Mouse (Mus musculus): Measurements from ENCODE around the gene Map7. TPM values are rescaled to one million over a fixed set of nuclear protein-coding genes. Genes with fewer than 3 reads are reported as not detected.

Map7 gene
- polyA plus RNA-seq, 1 experiment from 2014 or later: 11.5 TPM

DNA sequence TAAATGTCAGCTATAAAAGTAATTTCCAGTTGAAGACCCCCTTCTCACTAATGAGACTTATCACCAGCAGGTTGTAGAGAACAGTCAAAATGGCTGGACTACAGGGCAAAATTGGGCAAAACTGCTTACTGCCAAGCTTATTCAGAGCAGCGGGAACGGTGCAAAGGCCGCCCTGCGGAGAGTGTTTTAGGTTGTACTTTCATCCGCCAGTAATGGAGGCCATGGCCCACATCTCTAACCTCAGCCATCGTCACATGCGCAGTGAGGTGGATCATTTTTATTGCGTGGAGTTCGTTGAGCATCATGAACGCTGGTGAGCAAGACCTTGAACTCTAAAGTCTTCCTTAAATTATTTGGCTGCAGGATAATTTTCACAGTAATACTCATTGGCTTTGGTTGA lies 100.8 kb downstream of the Map7 start:
- 94% methylated on average over 10 of the region's 10 CpGs for WGBS
- Histone ChIP-seq H3K27me3 (no peaks in the 10 kb centered on the region), H3K27ac (no peak overlapping the region), H3K4me2 (replicated peaks) (no peak overlapping the region), H3K4me1 (0 out of 2 replicates have a peak, but pooled peaks cover 3% of the 10 kb centered on the region), H3K36me3 (no peaks in the 10 kb centered on the region), H3K9ac (no peak overlapping the region), H3K4me3 (no peak overlapping the region), H3K9me3 (no peaks in the 10 kb centered on the region)
- no peak for ATAC-seq (ENCODE audit: insufficient number of reproducible peaks, insufficient read depth, low FRiP score, low TSS enrichment)

GRCm38 (mm10) chr10:20255579-20255978 lies 107.3 kb downstream of the Map7 start:
- Histone ChIP-seq H3K9me3 (no peaks in the 10 kb centered on the region), H3K4me2 (replicated peaks) (no peak overlapping the region), H3K4me3 (no peak overlapping the region), H3K27me3 (no peaks in the 10 kb centered on the region), H3K4me1 (0 out of 2 replicates have a peak, but pooled peaks cover 3% of the 10 kb centered on the region), H3K36me3 (no peaks in the 10 kb centered on the region), H3K27ac (no peak overlapping the region), H3K9ac (no peak overlapping the region)
- 89% methylated on average over 8 of the region's 8 CpGs for WGBS
- ATAC-seq (ENCODE audit: insufficient number of reproducible peaks, insufficient read depth, low FRiP score, low TSS enrichment): no peak

GRCm38 (mm10) chr10:20257054-20257643 lies 108.9 kb downstream of the Map7 start:
- Histone ChIP-seq H3K4me3 (no peak overlapping the region), H3K27ac (no peak overlapping the region), H3K36me3 (no peaks in the 10 kb centered on the region), H3K4me2 (replicated peaks) (no peak overlapping the region), H3K4me1 (0 out of 2 replicates have a peak, but pooled peaks cover 3% of the 10 kb centered on the region), H3K9me3 (no peaks in the 10 kb centered on the region), H3K27me3 (no peaks in the 10 kb centered on the region), H3K9ac (no peak overlapping the region)
- 90% methylated on average over 14 of the region's 14 CpGs for WGBS
- no peak for ATAC-seq (ENCODE audit: insufficient number of reproducible peaks, insufficient read depth, low FRiP score, low TSS enrichment)

DNA sequence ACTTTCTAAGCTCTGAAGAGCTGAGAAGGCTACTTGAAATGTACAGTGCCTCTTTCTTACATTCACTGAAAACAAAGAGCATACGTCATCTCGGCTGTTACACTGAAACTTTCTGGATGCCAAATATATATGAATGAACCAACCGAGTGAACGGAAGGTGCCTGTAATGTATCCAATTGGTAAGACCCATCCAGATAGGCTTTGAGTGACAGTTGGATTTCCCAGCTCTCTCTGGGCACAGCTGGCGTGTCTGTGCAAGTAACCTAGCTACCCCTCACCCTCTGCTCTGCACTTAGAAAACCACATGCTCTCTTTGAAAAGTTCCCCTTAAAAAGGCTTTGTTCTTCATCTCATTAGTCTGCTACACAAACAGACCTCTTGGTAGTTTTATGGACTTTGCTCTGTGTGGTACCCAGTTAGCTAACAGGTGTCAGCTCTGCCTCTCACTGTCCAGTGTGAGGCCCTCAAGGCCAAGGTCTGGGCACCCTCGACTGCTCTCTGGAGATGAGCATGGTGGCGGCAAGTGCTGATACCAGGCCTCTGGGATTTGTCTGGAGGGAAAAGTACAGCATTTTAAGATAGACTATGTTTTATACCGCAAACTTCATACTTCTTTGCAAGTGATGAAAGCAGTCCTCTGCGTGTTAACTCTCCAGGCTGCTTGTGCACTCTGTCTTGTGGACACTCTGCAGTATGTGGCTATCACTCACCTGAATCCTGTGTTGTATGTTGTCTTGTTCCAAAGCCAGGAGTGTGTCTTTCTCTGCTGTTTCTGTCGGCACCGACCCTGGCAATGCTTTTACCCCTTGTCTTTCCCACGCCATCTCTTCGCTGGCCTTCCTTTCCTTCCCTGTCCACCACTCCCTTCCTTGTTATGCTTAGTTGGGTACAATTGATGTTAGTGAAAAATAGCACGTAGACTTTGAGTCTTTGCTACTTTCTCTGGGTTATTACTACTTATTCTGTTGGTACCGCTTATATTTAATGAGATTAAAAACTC lies 109.8 kb downstream of the Map7 start:
- Histone ChIP-seq H3K36me3 (no peaks in the 10 kb centered on the region), H3K9ac (no peak overlapping the region), H3K4me2 (replicated peaks) (no peak overlapping the region), H3K4me3 (no peak overlapping the region), H3K27me3 (no peaks in the 10 kb centered on the region), H3K27ac (no peak overlapping the region), H3K4me1 (no peaks in the 10 kb centered on the region), H3K9me3 (no peaks in the 10 kb centered on the region)
- 88% methylated on average over 15 of the region's 15 CpGs for WGBS
- no peak for ATAC-seq (ENCODE audit: insufficient number of reproducible peaks, insufficient read depth, low FRiP score, low TSS enrichment)

DNA sequence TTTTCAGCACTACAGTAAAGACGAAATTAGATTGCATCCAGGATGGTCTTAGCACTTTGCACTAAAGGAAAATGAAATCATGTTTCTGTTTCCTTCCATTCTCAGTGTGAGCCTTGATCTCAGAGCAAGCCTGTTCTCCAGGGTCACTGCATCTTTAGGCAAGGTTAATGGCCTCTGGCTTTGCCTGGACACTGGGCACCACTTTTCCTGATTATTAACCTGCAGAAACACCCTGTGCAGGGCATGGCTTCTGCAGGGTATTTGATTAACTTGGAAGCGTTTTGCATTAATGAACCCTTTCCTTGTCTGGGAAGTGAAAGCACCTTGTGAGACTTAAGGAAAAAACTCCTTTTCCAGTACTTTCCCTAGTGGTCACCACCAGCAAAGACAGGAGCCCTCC lies 111.2 kb downstream of the Map7 start:
- Histone ChIP-seq H3K36me3 (no peaks in the 10 kb centered on the region), H3K4me2 (replicated peaks) (no peak overlapping the region), H3K27me3 (no peaks in the 10 kb centered on the region), H3K27ac (no peak overlapping the region), H3K9me3 (no peaks in the 10 kb centered on the region), H3K4me1 (no peaks in the 10 kb centered on the region), H3K4me3 (no peak overlapping the region), H3K9ac (no peak overlapping the region)
- 75% methylated on average over 2 of the region's 2 CpGs for WGBS
- no peak for ATAC-seq (ENCODE audit: insufficient number of reproducible peaks, insufficient read depth, low FRiP score, low TSS enrichment)

DNA sequence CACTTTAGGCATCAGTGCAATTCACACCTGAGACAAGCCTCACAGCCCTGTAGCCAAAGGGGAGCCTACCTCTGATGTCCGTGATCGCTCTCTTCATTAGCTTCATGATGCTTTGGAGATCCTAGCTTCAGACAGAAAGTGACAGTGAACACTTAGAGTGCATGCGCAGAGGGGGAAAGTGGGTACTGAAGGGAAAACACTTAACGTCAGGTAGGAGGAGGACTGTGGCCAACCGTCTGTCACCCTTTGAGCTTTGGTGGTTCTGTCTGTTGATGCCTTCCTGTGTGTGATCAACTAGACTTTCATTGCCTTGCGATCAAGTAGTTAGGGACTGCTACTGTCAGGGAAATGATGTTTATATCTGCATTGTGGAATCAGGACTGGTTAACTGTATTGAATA lies 114.6 kb downstream of the Map7 start:
- WGBS: 91% methylated on average over 6 of the region's 6 CpGs
- H3K4me2 ChIP-seq (replicated peaks): no peak overlapping the region
- H3K27ac ChIP-seq: no peak overlapping the region
- no peak overlapping the region for H3K9ac ChIP-seq
- H3K27me3 ChIP-seq: no peaks in the 10 kb centered on the region
- no peak overlapping the region for H3K4me3 ChIP-seq
- no peaks in the 10 kb centered on the region for H3K4me1 ChIP-seq
- no peaks in the 10 kb centered on the region for H3K9me3 ChIP-seq
- H3K36me3 ChIP-seq: no peaks in the 10 kb centered on the region
- ATAC-seq (ENCODE audit: insufficient number of reproducible peaks, insufficient read depth, low FRiP score, low TSS enrichment): no peak

DNA sequence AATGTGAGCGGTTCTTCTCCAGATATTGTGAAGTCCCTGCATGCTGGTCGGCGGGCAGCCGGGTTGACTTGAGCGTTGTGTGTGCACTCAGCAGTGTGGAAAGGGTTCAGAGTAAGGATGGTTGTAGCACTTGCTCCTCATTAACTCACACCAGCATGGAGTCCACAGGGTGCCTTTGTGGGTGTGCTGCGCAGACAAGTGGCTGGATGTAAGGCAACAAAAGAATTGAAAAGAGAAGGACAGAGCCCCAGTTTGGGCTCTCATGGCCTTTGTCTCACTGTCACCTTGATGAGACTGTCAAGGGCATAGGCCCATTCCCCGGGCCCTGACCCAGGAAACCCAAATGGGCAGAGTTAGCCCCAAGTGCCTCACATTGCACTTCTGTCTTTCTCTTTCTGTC lies 116.2 kb downstream of the Map7 start:
- H3K36me3 ChIP-seq: no peaks in the 10 kb centered on the region
- no peak overlapping the region for H3K4me2 ChIP-seq (replicated peaks)
- no peaks in the 10 kb centered on the region for H3K27me3 ChIP-seq
- H3K4me1 ChIP-seq: no peaks in the 10 kb centered on the region
- 90% methylated on average over 7 of the region's 7 CpGs for WGBS
- no peak overlapping the region for H3K27ac ChIP-seq
- no peak overlapping the region for H3K4me3 ChIP-seq
- no peak for ATAC-seq (ENCODE audit: insufficient number of reproducible peaks, insufficient read depth, low FRiP score, low TSS enrichment)
- no peak overlapping the region for H3K9ac ChIP-seq
- no peaks in the 10 kb centered on the region for H3K9me3 ChIP-seq

DNA sequence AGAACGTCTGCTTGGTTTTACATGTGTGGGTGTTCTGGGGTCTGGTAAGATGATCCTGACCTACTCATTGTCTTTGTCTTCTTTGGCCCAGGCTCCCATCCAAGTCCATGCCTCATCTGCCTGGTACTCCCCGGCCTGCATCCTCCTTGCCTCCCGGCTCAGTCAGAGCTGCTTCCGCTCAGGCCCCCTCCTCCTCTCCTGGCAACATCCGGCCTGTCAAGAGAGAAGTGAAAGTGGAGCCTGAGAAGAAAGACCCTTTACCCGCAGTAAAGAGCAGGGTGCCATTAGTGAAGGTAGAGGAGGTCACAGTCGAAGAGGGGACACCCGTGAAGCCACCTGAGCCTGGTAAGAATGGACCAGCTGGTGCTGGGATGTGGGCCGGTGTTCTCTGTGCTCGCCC lies 118.8 kb downstream of the Map7 start:
- no peaks in the 10 kb centered on the region for H3K4me1 ChIP-seq
- WGBS: 81% methylated on average over 10 of the region's 10 CpGs
- H3K9ac ChIP-seq: no peak overlapping the region
- no peaks in the 10 kb centered on the region for H3K36me3 ChIP-seq
- H3K27me3 ChIP-seq: no peaks in the 10 kb centered on the region
- no peak overlapping the region for H3K27ac ChIP-seq
- H3K4me2 ChIP-seq (replicated peaks): no peak overlapping the region
- ATAC-seq (ENCODE audit: insufficient number of reproducible peaks, insufficient read depth, low FRiP score, low TSS enrichment): no peak
- H3K4me3 ChIP-seq: no peak overlapping the region
- H3K9me3 ChIP-seq: no peaks in the 10 kb centered on the region

DNA sequence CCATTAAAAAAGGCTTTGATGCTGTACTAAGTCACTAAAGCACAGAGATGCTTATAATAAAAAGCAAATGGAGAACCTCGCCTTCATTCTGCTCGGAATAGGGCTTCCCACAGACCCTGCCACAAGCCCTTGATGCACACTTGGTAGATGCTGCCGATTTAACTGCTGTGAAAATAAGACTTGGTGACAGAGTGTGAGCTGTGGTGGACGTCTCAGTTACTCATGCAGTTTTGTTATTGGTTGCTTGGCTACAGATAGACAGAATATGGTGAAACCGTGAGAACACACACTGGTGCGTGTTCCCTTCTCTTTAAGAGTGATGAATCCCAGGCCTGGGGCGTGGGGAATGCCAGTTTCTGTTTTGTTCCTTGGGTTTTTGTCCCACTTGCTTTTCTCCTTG lies 120.7 kb downstream of the Map7 start:
- ATAC-seq (ENCODE audit: insufficient number of reproducible peaks, insufficient read depth, low FRiP score, low TSS enrichment): no peak
- H3K27ac ChIP-seq: no peak overlapping the region
- WGBS: 65% methylated on average over 7 of the region's 7 CpGs
- H3K4me3 ChIP-seq: no peak overlapping the region
- H3K9ac ChIP-seq: no peak overlapping the region
- 0 out of 2 replicates have a peak, but pooled peaks cover 3% of the 10 kb centered on the region for H3K27me3 ChIP-seq
- no peak overlapping the region for H3K4me2 ChIP-seq (replicated peaks)
- H3K4me1 ChIP-seq: no peaks in the 10 kb centered on the region
- no peaks in the 10 kb centered on the region for H3K9me3 ChIP-seq
- no peaks in the 10 kb centered on the region for H3K36me3 ChIP-seq

DNA sequence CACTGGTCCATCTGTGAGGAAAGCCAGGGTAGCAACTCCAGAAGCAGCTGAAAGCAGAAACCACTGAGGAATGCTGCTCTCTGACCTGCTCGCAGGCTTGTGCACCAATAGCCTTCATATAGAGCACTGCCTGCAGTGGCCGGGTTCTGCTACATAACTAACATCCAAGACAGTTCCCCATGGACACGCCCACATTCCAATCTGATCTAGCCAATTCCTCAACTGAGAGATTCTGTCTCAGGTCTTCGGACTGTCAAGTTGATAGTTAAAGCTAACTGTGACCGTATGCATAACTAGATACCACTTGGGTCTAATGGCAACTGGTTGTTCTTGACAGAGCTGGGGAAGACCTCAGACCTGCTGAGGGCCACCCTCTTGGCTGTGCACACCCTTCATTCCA lies 124.1 kb downstream of the Map7 start:
- no peak overlapping the region for H3K27ac ChIP-seq
- no peak overlapping the region for H3K9ac ChIP-seq
- H3K4me2 ChIP-seq (replicated peaks): no peak overlapping the region
- no peaks in the 10 kb centered on the region for H3K9me3 ChIP-seq
- no peak overlapping the region for H3K4me3 ChIP-seq
- WGBS: 88% methylated on average over 5 of the region's 5 CpGs
- H3K36me3 ChIP-seq: no peaks in the 10 kb centered on the region
- no peak for ATAC-seq (ENCODE audit: insufficient number of reproducible peaks, insufficient read depth, low FRiP score, low TSS enrichment)
- no peaks in the 10 kb centered on the region for H3K4me1 ChIP-seq
- H3K27me3 ChIP-seq: 0 out of 2 replicates have a peak, but pooled peaks cover 3% of the 10 kb centered on the region

DNA sequence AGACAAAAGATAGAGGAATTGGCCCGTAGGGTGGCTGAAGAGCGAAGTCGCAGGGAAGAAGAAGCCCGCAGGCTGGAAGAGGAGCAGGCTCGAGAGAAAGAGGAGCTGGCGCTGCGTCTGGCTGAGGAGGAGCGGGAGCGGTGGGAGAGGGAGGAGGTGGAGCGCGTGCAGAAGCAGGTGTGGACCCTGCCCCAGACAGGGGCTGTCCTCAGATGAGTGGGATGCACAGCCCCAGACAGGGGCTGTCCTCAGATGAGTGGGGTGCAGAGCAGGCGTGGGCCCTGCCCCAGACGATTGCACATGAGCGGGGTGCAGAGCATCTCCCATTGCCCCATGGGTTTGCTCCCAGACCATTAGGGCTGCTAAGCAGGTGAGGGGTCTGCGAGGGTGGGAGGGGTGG lies 125.0 kb downstream of the Map7 start:
- H3K9ac ChIP-seq: no peak overlapping the region
- no peaks in the 10 kb centered on the region for H3K36me3 ChIP-seq
- 60% methylated on average over 15 of the region's 15 CpGs for WGBS
- H3K9me3 ChIP-seq: no peaks in the 10 kb centered on the region
- H3K4me1 ChIP-seq: no peaks in the 10 kb centered on the region
- H3K4me3 ChIP-seq: no peak overlapping the region
- H3K4me2 ChIP-seq (replicated peaks): no peak overlapping the region
- H3K27ac ChIP-seq: no peak overlapping the region
- ATAC-seq (ENCODE audit: insufficient number of reproducible peaks, insufficient read depth, low FRiP score, low TSS enrichment): no peak
- H3K27me3 ChIP-seq: 0 out of 2 replicates have a peak, but pooled peaks cover 3% of the 10 kb centered on the region

DNA sequence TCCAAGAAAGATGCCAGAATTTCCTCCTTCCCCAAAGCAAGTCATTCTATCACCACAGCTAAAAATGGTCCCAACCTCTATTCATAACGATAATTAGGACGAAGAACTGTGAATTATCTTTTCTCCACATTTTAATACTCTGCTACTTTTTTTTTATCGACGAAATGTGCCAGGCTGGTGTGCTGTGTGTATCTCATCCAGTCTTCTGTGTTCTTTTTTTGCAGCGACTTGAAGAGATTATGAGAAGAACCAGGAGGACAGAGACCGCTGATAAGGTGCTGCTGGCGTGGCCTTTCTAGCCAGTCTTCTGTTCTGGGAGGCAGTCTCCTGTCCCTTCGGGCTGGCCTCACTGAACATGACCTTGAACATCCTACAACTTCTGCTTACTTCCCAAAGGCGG lies 125.8 kb downstream of the Map7 start:
- no peaks in the 10 kb centered on the region for H3K36me3 ChIP-seq
- no peaks in the 10 kb centered on the region for H3K9me3 ChIP-seq
- H3K4me1 ChIP-seq: no peaks in the 10 kb centered on the region
- H3K4me3 ChIP-seq: no peak overlapping the region
- 0 out of 2 replicates have a peak, but pooled peaks cover 3% of the 10 kb centered on the region for H3K27me3 ChIP-seq
- no peak overlapping the region for H3K4me2 ChIP-seq (replicated peaks)
- no peak for ATAC-seq (ENCODE audit: insufficient number of reproducible peaks, insufficient read depth, low FRiP score, low TSS enrichment)
- WGBS: 89% methylated on average over 9 of the region's 9 CpGs
- no peak overlapping the region for H3K9ac ChIP-seq
- H3K27ac ChIP-seq: no peak overlapping the region
